Mouse (Mus musculus): ENCODE results near the gene Plekhj1.
A peak's percentile ranks its signal among the peaks of the same experiment; 100 is the strongest.

GRCm38 (mm10) chr10:80798150-80799006, at the start of gene Plekhj1, which contains the start of gene Sf3a2:
- no peak for TF ChIP-seq CTCF (IDR thresholded peaks at IDR 0.05; ENCODE audit: low read depth, low read length)
- 0 out of 2 replicates have a peak, but pooled peaks have one; percentile 4 for TF ChIP-seq EP300 (IDR thresholded peaks at IDR 0.05; ENCODE audit: insufficient read depth, low read depth, low read length)
- peak; percentile 80 for TF ChIP-seq POLR2A (IDR thresholded peaks at IDR 0.05; ENCODE audit: insufficient read depth, low read length)

All from ES-Bruce4 (cell line).